In genomic region chr16:96408064-96408465, GRCm38 (mm10) we compare ENCODE assay signal across 17 mouse cellular contexts. TPM values are rescaled to one million over a fixed set of nuclear protein-coding genes. Genes with fewer than 3 reads are reported as not detected.
DNase-seq lines count a peak whose midpoint lies in the region; ATAC-seq lines count a peak whose summit lies in the region.
"Had no signal": no experiment of that assay in that cellular context is flagged by ENCODE, and none has a peak within 500 bp of the region (broad histone marks: within the 10 kb centered on the region; RNA-seq: fewer than 3 reads in every experiment).

No protein-coding gene starts in this region.

- H3K27me3 ChIP-seq in heart, embryonic 14.5 days (ENCODE audit: control insufficient read depth, insufficient read depth, low read length) = no peaks in the 10 kb centered on the region
- H3K27me3 ChIP-seq in stomach, embryonic 16.5 days (ENCODE audit: control insufficient read depth, insufficient read depth, low read length) = no peaks in the 10 kb centered on the region; the same call in 1 of the 2 replicates
- H3K27me3 ChIP-seq: embryonic facial prominence, embryonic 15.5 days; midbrain, embryonic 12.5 days had no signal

- H3K4me2 ChIP-seq in heart, embryonic 14.5 days (ENCODE audit: low read length) = no peak overlapping the region
- no peak overlapping the region for H3K4me2 ChIP-seq in stomach, embryonic 16.5 days (ENCODE audit: low read depth, low read length)
- H3K4me2 ChIP-seq: embryonic facial prominence, embryonic 15.5 days; midbrain, embryonic 12.5 days had no signal

- peak overlapping the region; percentile 62 to 72 for H3K27ac ChIP-seq in heart, embryonic 14.5 days (replicated peaks in 1 of 2; ENCODE audit: control insufficient read depth in 1 of 2, insufficient read depth in 1 of 2, low read depth in 2 of 2, low read length in 2 of 2)
- no peak overlapping the region for H3K27ac ChIP-seq in stomach, embryonic 16.5 days (ENCODE audit: low read length)
- H3K27ac ChIP-seq: embryonic facial prominence, embryonic 15.5 days; gastrocnemius, adult 2 months; layer of hippocampus, adult 2 months; midbrain, embryonic 12.5 days had no signal

- no peak overlapping the region for H3K9ac ChIP-seq in heart, embryonic 14.5 days (ENCODE audit: low read length)
- H3K9ac ChIP-seq in stomach, embryonic 16.5 days (ENCODE audit: low read length) = no peak overlapping the region
- H3K9ac ChIP-seq: embryonic facial prominence, embryonic 15.5 days; liver, postnatal 0 days; midbrain, embryonic 12.5 days had no signal

- no peaks in the 10 kb centered on the region for H3K36me3 ChIP-seq in heart, embryonic 14.5 days (ENCODE audit: control insufficient read depth, insufficient read depth, low read length)
- H3K36me3 ChIP-seq in stomach, embryonic 16.5 days (ENCODE audit: control insufficient read depth, insufficient read depth, low read length) = no peaks in the 10 kb centered on the region
- H3K36me3 ChIP-seq: embryonic facial prominence, embryonic 15.5 days; midbrain, embryonic 12.5 days had no signal

- WGBS in heart, embryonic 14.5 days = 11% methylated on average over 4 of the region's 4 CpGs
- WGBS in stomach, embryonic 16.5 days = 18% methylated on average over 4 of the region's 4 CpGs

- H3K4me1 ChIP-seq in heart, embryonic 14.5 days (ENCODE audit: control insufficient read depth in 2 of 2, insufficient read depth in 2 of 2, low read length in 2 of 2) = peaks cover 20 to 26% of the 10 kb centered on the region in 2 experiments
- 0 out of 2 replicates have a peak, but pooled peaks cover 3% of the 10 kb centered on the region for H3K4me1 ChIP-seq in stomach, embryonic 16.5 days (ENCODE audit: control insufficient read depth, insufficient read depth, low read length)
- H3K4me1 ChIP-seq: midbrain, embryonic 12.5 days had no signal

- no peak overlapping the region for H3K4me3 ChIP-seq in heart, embryonic 14.5 days (ENCODE audit: control insufficient read depth in 1 of 2, insufficient read depth in 1 of 2, low read depth in 1 of 2, low read length in 2 of 2)
- H3K4me3 ChIP-seq in stomach, embryonic 16.5 days (replicated peaks; ENCODE audit: low read length) = no peak overlapping the region
- H3K4me3 ChIP-seq: embryonic facial prominence, embryonic 15.5 days; gastrocnemius, adult 2 months; layer of hippocampus, adult 2 months; midbrain, embryonic 12.5 days had no signal

- no peaks in the 10 kb centered on the region for H3K9me3 ChIP-seq in heart, embryonic 14.5 days (ENCODE audit: control insufficient read depth, low read length)
- no peaks in the 10 kb centered on the region for H3K9me3 ChIP-seq in stomach, embryonic 16.5 days (replicated peaks; ENCODE audit: control insufficient read depth, low read length)
- H3K9me3 ChIP-seq: embryonic facial prominence, embryonic 15.5 days; midbrain, embryonic 12.5 days had no signal

- peak; percentile 30 to 61 for DNase-seq in cerebellum, postnatal 10 days
- DNase-seq in cerebellum, adult 18-20 months = no peak
- no peak for DNase-seq in heart, postnatal 36 days
- DNase-seq in testis, postnatal 10 days (ENCODE audit: low spot score) = peak; percentile 33
- DNase-seq in testis, postnatal 14 days (ENCODE audit: low spot score) = no peak
- DNase-seq in adipocyte (ENCODE audit: low spot score) = no peak
- DNase-seq: gastrocnemius, adult 2 months; liver, postnatal 0 days had no signal

- ATAC-seq in heart, embryonic 14.5 days (ENCODE audit: insufficient number of reproducible peaks, insufficient read depth, low FRiP score, low read depth) = peak; percentile 76; the same call in 1 of the 2 replicates
- ATAC-seq in stomach, embryonic 16.5 days (ENCODE audit: insufficient read depth, low FRiP score) = peak; percentile 60; the same call in 1 of the 2 replicates
- ATAC-seq: intestine, embryonic 16.5 days; liver, postnatal 0 days had no signal

- intact Hi-C loops in heart, postnatal 36 days (cut with DNase I) = no loop called here

RNA-seq across cellular contexts. Expression of gene Itgb2l, which starts 35.4 kb away (rescaled TPM):
- not detected in 2 replicates for polyA plus RNA-seq in heart, embryonic 14.5 days (2014; fragmentation: Nextera tagmentation; extraction: Ambion mirVana)
- total RNA-seq in heart, postnatal 36 days (2021) = not detected
- 1.4 and 1.6 TPM in 2 replicates for polyA plus RNA-seq in stomach, embryonic 16.5 days (2015; fragmentation: Nextera tagmentation; extraction: Ambion mirVana)
- total RNA-seq: gastrocnemius, adult 2 months; layer of hippocampus, adult 2 months; left cerebral cortex, postnatal 36 days; MEL had no signal
- polyA plus RNA-seq: midbrain, embryonic 12.5 days; testis, adult 2 months had no signal

RNA-seq across cellular contexts. Expression of gene Pcp4, which starts 59.3 kb away (rescaled TPM):
- 1.7 and 2.7 TPM in 2 replicates for polyA plus RNA-seq in heart, embryonic 14.5 days (2014; fragmentation: Nextera tagmentation; extraction: Ambion mirVana)
- total RNA-seq in heart, postnatal 36 days (2021) = 1 to 10 TPM; 2.2 to 3.6 TPM
- 47.2 and 54.0 TPM in 2 replicates for polyA plus RNA-seq in stomach, embryonic 16.5 days (2015; fragmentation: Nextera tagmentation; extraction: Ambion mirVana)
- total RNA-seq: gastrocnemius, adult 2 months; MEL had no signal
- polyA plus RNA-seq: liver, postnatal 0 days; testis, adult 2 months had no signal

Comparison
In these comparisons a context has a peak if more than half of its experiments do, and no peak if none do; other contexts are left out.
1. DNase-seq: peak in cerebellum, postnatal 10 days (2 of 2) and testis, postnatal 10 days (single experiment); none in cerebellum, adult 18-20 months (0 of 2), heart, postnatal 36 days (0 of 2), testis, postnatal 14 days (single experiment) and adipocyte (single experiment).
2. RNA of gene Pcp4, which starts 59.3 kb away (polyA plus RNA-seq): 47.2 to 54.0 TPM in stomach, embryonic 16.5 days; 1.7 to 2.7 TPM in heart, embryonic 14.5 days; every median in the first group is over 10 times any median in the second.